In genomic region chr9:44266478-44267226, GRCm38 (mm10) we compare ENCODE assay signal across 10 mouse cellular contexts. TPM values are rescaled to one million over a fixed set of nuclear protein-coding genes. Genes with fewer than 3 reads are reported as not detected.
A peak's percentile ranks its signal among the peaks of the same experiment; 100 is the strongest.
DNase-seq lines count a peak whose midpoint lies in the region; ATAC-seq lines count a peak whose summit lies in the region.
"Had no signal": no experiment of that assay in that cellular context is flagged by ENCODE, and none has a peak within 500 bp of the region (broad histone marks: within the 10 kb centered on the region; RNA-seq: fewer than 3 reads in every experiment).

No protein-coding gene starts in this region.

- ATAC-seq in neural tube, embryonic 13.5 days (ENCODE audit: low read depth), result no peak

- 0 out of 2 replicates have a peak overlapping the region, but pooled peaks have one; percentile 59 for H3K4me2 ChIP-seq in neural tube, embryonic 13.5 days

- H3K4me1 ChIP-seq in heart, embryonic 10.5 days, result peaks cover 18% of the 10 kb centered on the region
- H3K4me1 ChIP-seq in neural tube, embryonic 13.5 days (replicated peaks), result peaks cover 30% of the 10 kb centered on the region

- 66% methylated on average over 8 of the region's 8 CpGs for WGBS in heart, embryonic 10.5 days
- WGBS in neural tube, embryonic 13.5 days, result 48% methylated on average over 8 of the region's 8 CpGs

- intact Hi-C loops in left cerebral cortex, postnatal 36 days (cut with DNase I), result no loop called here

- H3K9ac ChIP-seq in neural tube, embryonic 13.5 days, result peak overlapping the region; percentile 72

- no peak for DNase-seq in heart, embryonic 10.5 days (ENCODE audit: low spot score)
- DNase-seq in heart, adult 8-10 months (ENCODE audit: low spot score), result no peak
- no peak for DNase-seq in neural tube, embryonic 10.5 days (ENCODE audit: extremely low spot score, low spot score)
- DNase-seq in left cerebral cortex, postnatal 36 days (ENCODE audit: low spot score in 2 of 2), result peak; percentile 49 to 54
- peak; percentile 76 for DNase-seq in telencephalon, adult 2 months (ENCODE audit: low read depth, low spot score)
- DNase-seq in c-Kit-positive CD71-positive TER-119-positive erythroid progenitor cells, embryonic 14.5 days (ENCODE audit: low spot score), result no peak
- DNase-seq in spleen, postnatal 10 days (ENCODE audit: low spot score in 2 of 2), result no peak

- no peaks in the 10 kb centered on the region for H3K36me3 ChIP-seq in heart, embryonic 10.5 days
- no peaks in the 10 kb centered on the region for H3K36me3 ChIP-seq in neural tube, embryonic 13.5 days

- H3K27ac ChIP-seq in heart, embryonic 10.5 days, result peak overlapping the region; percentile 94; the same call in 1 of the 2 replicates
- peak overlapping the region; percentile 63 for H3K27ac ChIP-seq in neural tube, embryonic 13.5 days (replicated peaks)

- peaks cover 17% of the 10 kb centered on the region; the same call in 1 of the 2 replicates for H3K27me3 ChIP-seq in heart, embryonic 10.5 days (ENCODE audit: insufficient read depth, poor library complexity, severe bottlenecking)
- no peaks in the 10 kb centered on the region for H3K27me3 ChIP-seq in neural tube, embryonic 13.5 days

- H3K4me3 ChIP-seq in heart, embryonic 10.5 days, result no peak overlapping the region
- H3K4me3 ChIP-seq in neural tube, embryonic 13.5 days, result no peak overlapping the region

- H3K9me3 ChIP-seq in heart, embryonic 10.5 days, result no peaks in the 10 kb centered on the region
- H3K9me3 ChIP-seq in neural tube, embryonic 13.5 days, result no peaks in the 10 kb centered on the region

RNA-seq across cellular contexts. Expression of gene Nlrx1, which starts 1.7 kb away (rescaled TPM):
- polyA plus RNA-seq in heart, embryonic 10.5 days (2016; fragmentation: Nextera tagmentation; extraction: Ambion mirVana), result 3.1 and 4.7 TPM in 2 replicates
- 10 to 100 TPM; 20.3 to 25.8 (median 24.9) TPM for total RNA-seq in heart, adult 8-10 months (2022)
- 4.5 and 4.7 TPM in 2 replicates for polyA plus RNA-seq in neural tube, embryonic 13.5 days (2015; fragmentation: Nextera tagmentation; extraction: Ambion mirVana)
- 10 to 100 TPM; 12.1 to 14.1 TPM for total RNA-seq in left cerebral cortex, postnatal 36 days (2021)

RNA-seq across cellular contexts. Expression of gene Pdzd3, which starts 15.4 kb away (rescaled TPM):
- polyA plus RNA-seq in heart, embryonic 10.5 days (2016; fragmentation: Nextera tagmentation; extraction: Ambion mirVana), result not detected in 2 replicates
- total RNA-seq in heart, adult 8-10 months (2022), result 1 to 10 TPM; 3.6 to 7.1 (median 6.0) TPM
- polyA plus RNA-seq in neural tube, embryonic 13.5 days (2015; fragmentation: Nextera tagmentation; extraction: Ambion mirVana), result 0.33 and 0.48 TPM in 2 replicates
- total RNA-seq in left cerebral cortex, postnatal 36 days (2021), result under 1 TPM; 0.57 to 0.82 TPM
- total RNA-seq: common myeloid progenitor, adult 5-6 weeks had no signal
- polyA plus RNA-seq: neural tube, embryonic 11.5 days had no signal

RNA-seq across cellular contexts. Expression of gene Abcg4, which starts 21.8 kb away (rescaled TPM):
- polyA plus RNA-seq in heart, embryonic 10.5 days (2016; fragmentation: Nextera tagmentation; extraction: Ambion mirVana), result 3.4 and 3.9 TPM in 2 replicates
- 1 to 10 TPM in 1 of 4 experiments, under 1 TPM in 3; 0.30 to 1.5 (median 0.52) TPM for total RNA-seq in heart, adult 8-10 months (2022)
- 21.1 and 22.5 TPM in 2 replicates for polyA plus RNA-seq in neural tube, embryonic 13.5 days (2015; fragmentation: Nextera tagmentation; extraction: Ambion mirVana)
- 10 to 100 TPM; 56.6 to 65.0 TPM for total RNA-seq in left cerebral cortex, postnatal 36 days (2021)

RNA-seq across cellular contexts. Expression of gene Ccdc153, which starts 26.2 kb away (rescaled TPM):
- polyA plus RNA-seq in heart, embryonic 10.5 days (2016; fragmentation: Nextera tagmentation; extraction: Ambion mirVana), result not detected in 2 replicates
- not detected for total RNA-seq in heart, adult 8-10 months (2022)
- not detected in 2 replicates for polyA plus RNA-seq in neural tube, embryonic 13.5 days (2015; fragmentation: Nextera tagmentation; extraction: Ambion mirVana)
- 1 to 10 TPM; 1.3 to 2.7 TPM for total RNA-seq in left cerebral cortex, postnatal 36 days (2021)
- total RNA-seq: common myeloid progenitor, adult 5-6 weeks had no signal
- polyA plus RNA-seq: neural tube, embryonic 11.5 days had no signal

RNA-seq across cellular contexts. Expression of gene Cbl, which starts 32.8 kb away (rescaled TPM):
- polyA plus RNA-seq in heart, embryonic 10.5 days (2016; fragmentation: Nextera tagmentation; extraction: Ambion mirVana), result 16.2 and 16.3 TPM in 2 replicates
- total RNA-seq in heart, adult 8-10 months (2022), result 10 to 100 TPM; 14.8 to 18.9 (median 17.4) TPM
- polyA plus RNA-seq in neural tube, embryonic 13.5 days (2015; fragmentation: Nextera tagmentation; extraction: Ambion mirVana), result 20.1 and 21.1 TPM in 2 replicates
- 10 to 100 TPM; 45.2 to 65.1 TPM for total RNA-seq in left cerebral cortex, postnatal 36 days (2021)

Comparison
In these comparisons a context has a peak if more than half of its experiments do, and no peak if none do; other contexts are left out.
1. DNase-seq: peak in left cerebral cortex, postnatal 36 days (2 of 2) and telencephalon, adult 2 months (single experiment); none in heart, embryonic 10.5 days (single experiment), heart, adult 8-10 months (single experiment), neural tube, embryonic 10.5 days (single experiment), c-Kit-positive CD71-positive TER-119-positive erythroid progenitor cells, embryonic 14.5 days (single experiment) and spleen, postnatal 10 days (0 of 2).
2. RNA of gene Abcg4, which starts 21.8 kb away (total RNA-seq): 56.6 to 65.0 TPM in left cerebral cortex, postnatal 36 days; 0.30 to 1.5 TPM in heart, adult 8-10 months; every median in the first group is over 10 times any median in the second.